Mouse (Mus musculus) ES-Bruce4 (cell line): ENCODE results near the gene Tmem258. TPM values are rescaled to one million over a fixed set of nuclear protein-coding genes. Genes with fewer than 3 reads are reported as not detected.

ENCODE experiments used
- H3K27ac ChIP-seq: 2 replicates; pipeline ENCODE4 v1.5.1; 2012; ENCODE audit warnings: low read length, inconsistent platforms; ENCODE audit not compliant: insufficient read depth
- H3K27me3 ChIP-seq: 2 replicates; pipeline ENCODE4 v1.6.1; 2012; ENCODE audit warnings: mild to moderate bottlenecking, low read length, inconsistent platforms; ENCODE audit not compliant: control insufficient read depth, poor library complexity, insufficient read depth, severe bottlenecking
- H3K36me3 ChIP-seq: 2 replicates; pipeline ENCODE4 v1.6.1; 2012; ENCODE audit warnings: inconsistent platforms, mild to moderate bottlenecking, low read length, moderate library complexity; ENCODE audit not compliant: control insufficient read depth, poor library complexity, insufficient read depth, severe bottlenecking
- H3K4me1 ChIP-seq: one replicate; pipeline ENCODE4 v1.8.1; 2011; ENCODE audit warnings: low read length; ENCODE audit not compliant: control insufficient read depth, insufficient read depth
- H3K4me3 ChIP-seq: 2 replicates; pipeline ENCODE4 v1.5.1; 2011; ENCODE audit warnings: low read depth, mild to moderate bottlenecking, low read length
- H3K9ac ChIP-seq: 2 replicates; pipeline ENCODE4 v1.6.1; 2012; ENCODE audit warnings: low read depth, mild to moderate bottlenecking, inconsistent platforms; ENCODE audit not compliant: poor library complexity, severe bottlenecking
- H3K9me3 ChIP-seq: replicated peaks from 2 replicates; pipeline ENCODE4 v1.6.1; 2012; ENCODE audit warnings: mild to moderate bottlenecking, low read length, inconsistent platforms; ENCODE audit not compliant: control insufficient read depth, poor library complexity, insufficient read depth, severe bottlenecking
- CTCF ChIP-seq: IDR thresholded peaks from one replicate; pipeline ENCODE4 v1.8.1; 2011; ENCODE audit warnings: low read depth, low read length
- EP300 ChIP-seq: IDR thresholded peaks from 2 replicates; pipeline ENCODE4 v1.6.1; 2011; ENCODE audit warnings: low read depth, low read length; ENCODE audit not compliant: insufficient read depth
- POLR2A ChIP-seq: IDR thresholded peaks from one replicate; pipeline ENCODE4 v1.8.1; 2011; ENCODE audit warnings: low read length; ENCODE audit not compliant: insufficient read depth
- polyA plus RNA-seq: library from polyadenylated mRNA; stranded (reverse); fragments of >200 nt; gene quantifications from 2 replicates; pipeline ENCODE4 v1.2.4, GENCODE M21; 2011; ENCODE audit warnings: low read depth; ENCODE audit not compliant: missing spikeins, insufficient read depth, insufficient read length

Tmem258 gene
- polyA plus RNA-seq, 1 experiment, result 290 TPM

DNA sequence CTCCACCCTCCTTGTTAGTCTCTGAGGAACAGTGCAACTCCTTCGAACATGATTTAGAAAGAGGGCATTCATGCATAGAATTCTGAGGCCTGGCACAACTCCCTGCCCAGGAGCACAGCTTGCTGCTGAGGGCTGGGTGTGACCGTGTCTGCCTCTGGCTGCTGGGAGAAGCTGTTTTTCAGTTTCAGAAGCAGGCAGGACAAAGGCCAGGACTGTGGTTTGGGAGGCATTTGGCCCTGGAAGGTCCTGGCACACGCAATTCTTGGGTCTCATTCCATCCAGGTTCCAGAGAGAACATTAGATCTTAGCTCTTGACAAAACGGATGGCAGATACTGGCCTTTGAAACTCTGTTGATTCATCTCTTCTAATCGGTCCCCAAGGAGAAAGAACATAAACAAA lies 8.6 kb upstream of the Tmem258 start:
- TF ChIP-seq EP300, result no peak
- no peak for TF ChIP-seq POLR2A
- TF ChIP-seq CTCF, result no peak
- Histone ChIP-seq H3K9ac (no peak overlapping the region), H3K36me3 (peaks cover 15% of the 10 kb centered on the region), H3K9me3 (no peaks in the 10 kb centered on the region), H3K4me3 (no peak overlapping the region), H3K27me3 (no peaks in the 10 kb centered on the region), H3K4me1 (peaks cover 3% of the 10 kb centered on the region), H3K27ac (no peak overlapping the region)

DNA sequence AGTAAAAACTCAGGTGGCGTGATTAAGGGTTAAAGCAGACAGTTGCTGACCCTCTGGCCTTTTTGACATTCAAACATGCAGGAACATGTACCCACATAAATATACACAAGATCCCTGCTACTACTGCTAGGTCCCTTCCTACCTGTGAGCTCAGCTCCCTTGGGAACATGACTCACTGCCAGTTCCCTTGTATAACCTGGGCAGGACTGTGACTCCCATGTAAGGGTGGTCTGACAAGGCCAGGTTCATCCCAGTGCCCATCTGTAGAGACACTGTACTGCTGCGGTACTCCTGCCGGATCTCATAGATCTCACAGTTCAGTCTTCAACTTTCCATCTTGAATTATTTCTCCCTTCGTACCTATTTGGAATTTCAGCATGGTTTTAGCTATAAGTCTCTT lies 6.7 kb upstream of the Tmem258 start:
- Histone ChIP-seq H3K4me1 (no peaks in the 10 kb centered on the region), H3K9me3 (no peaks in the 10 kb centered on the region), H3K27me3 (no peaks in the 10 kb centered on the region), H3K9ac (no peak overlapping the region), H3K27ac (no peak overlapping the region), H3K4me3 (no peak overlapping the region), H3K36me3 (peaks cover 23% of the 10 kb centered on the region)
- TF ChIP-seq EP300 (no peak), POLR2A (no peak), CTCF (no peak)

DNA sequence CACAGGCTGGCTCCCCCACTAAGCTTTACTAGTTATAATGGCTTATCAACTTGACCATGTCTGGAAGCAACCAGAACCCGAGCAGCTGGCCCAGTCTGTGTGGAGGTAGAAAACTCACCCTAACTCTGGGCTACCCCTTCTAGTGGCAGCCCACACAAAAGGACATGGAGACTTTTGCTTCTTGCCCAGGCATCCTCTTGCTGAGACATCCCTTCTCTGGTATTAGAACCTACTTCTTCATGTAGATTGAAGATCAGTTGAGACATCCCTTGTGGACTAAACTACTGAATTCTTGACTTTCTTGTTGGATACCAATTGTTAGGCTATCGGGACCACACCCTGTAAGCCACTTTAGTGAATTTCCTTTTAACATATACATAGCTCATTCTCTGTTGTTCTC lies 5.5 kb upstream of the Tmem258 start:
- H3K27ac ChIP-seq, result no peak overlapping the region
- H3K27me3 ChIP-seq, result no peaks in the 10 kb centered on the region
- TF ChIP-seq CTCF (no peak), EP300 (no peak), POLR2A (no peak)
- no peaks in the 10 kb centered on the region for H3K9me3 ChIP-seq
- H3K4me3 ChIP-seq, result no peak overlapping the region
- H3K4me1 ChIP-seq, result no peaks in the 10 kb centered on the region
- no peak overlapping the region for H3K9ac ChIP-seq
- peaks cover 23% of the 10 kb centered on the region for H3K36me3 ChIP-seq

DNA sequence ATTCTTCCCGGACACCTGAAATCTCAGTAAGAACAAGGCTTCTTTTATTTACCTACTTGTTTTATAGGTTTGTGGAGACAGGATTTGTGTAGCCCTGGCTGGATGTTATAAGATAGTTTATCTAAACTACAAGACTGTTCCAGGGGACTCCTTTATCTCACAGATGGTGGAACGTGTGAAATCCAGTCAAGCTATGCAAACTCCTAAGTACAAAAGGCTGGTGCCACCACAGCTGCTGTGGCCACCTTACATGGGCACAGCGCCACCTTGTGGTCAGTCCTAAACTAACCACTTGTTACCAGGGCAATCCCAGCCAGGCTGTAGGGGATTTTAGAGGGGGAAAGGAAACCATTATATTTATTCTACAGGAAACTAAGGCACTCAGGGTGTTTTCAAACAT lies 5.1 kb upstream of the Tmem258 start:
- Histone ChIP-seq H3K27ac (no peak overlapping the region), H3K4me3 (no peak overlapping the region), H3K36me3 (peaks cover 23% of the 10 kb centered on the region)

DNA sequence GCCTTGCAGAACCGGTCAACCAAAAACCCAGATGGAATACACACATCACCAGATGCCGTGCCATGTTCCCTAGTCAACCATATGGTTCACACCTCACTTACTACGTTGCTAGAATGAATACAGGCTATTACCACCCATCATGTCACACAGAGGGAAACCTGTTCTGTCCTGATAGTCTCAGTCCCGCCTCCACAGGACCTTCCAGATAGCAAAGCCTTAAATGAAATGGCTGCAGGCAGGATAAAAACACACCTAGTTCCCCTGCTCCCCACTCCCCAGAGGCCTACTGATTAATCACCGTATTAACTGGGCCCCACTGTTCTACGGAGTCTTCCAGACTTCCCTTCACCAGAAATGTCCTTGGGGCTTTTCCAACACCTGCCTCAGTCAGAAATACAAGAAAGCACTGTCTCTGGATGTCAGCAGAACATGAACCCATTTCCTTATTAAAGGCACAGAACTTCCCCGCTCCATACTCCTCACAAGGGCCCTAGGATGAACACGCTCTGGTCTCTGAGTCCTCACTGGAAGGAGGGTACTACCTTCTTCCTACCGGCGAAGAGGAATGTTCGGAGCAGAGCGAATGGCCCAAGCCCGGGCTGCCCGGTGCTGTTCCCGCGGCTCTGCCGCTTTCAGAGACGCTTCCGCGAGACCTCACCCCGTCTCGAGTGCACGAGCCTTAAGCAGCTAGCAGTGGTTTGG lies 517 bp upstream of the Tmem258 start:
- H3K9me3 ChIP-seq, result no peaks in the 10 kb centered on the region
- H3K4me3 ChIP-seq, result peak overlapping the region; percentile 72
- no peaks in the 10 kb centered on the region for H3K4me1 ChIP-seq
- peak overlapping the region; percentile 89 for H3K9ac ChIP-seq
- peak overlapping the region; percentile 5 for H3K27ac ChIP-seq
- H3K27me3 ChIP-seq, result no peaks in the 10 kb centered on the region
- peaks cover 32% of the 10 kb centered on the region for H3K36me3 ChIP-seq
- TF ChIP-seq EP300, result no peak

More for the DNA sequence above, 5.1 kb upstream of the Tmem258 start:
- H3K27me3 ChIP-seq, result no peaks in the 10 kb centered on the region
- no peak overlapping the region for H3K9ac ChIP-seq
- H3K9me3 ChIP-seq, result no peaks in the 10 kb centered on the region
- TF ChIP-seq EP300, result no peak
- TF ChIP-seq CTCF, result peak; percentile 98
- H3K4me1 ChIP-seq, result no peaks in the 10 kb centered on the region

DNA sequence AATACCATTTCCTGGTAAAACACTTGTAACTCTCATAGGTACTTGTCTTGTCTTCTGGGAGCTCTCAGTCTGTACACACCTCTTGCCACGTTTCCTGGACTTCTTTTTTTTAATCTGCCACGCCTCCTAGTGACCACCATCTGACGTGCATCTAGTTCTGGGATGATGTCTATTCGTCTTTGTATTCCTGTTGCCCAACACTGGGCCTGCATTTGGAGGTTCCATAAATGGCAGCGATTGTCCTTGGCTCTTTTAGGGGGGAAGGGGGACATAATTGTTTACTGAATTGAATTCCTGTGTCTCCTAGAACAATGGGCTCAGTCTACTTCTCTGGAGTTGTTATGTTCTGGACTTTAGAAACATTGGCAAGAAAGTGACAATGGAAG lies 795 bp downstream of the Tmem258 start:
- Histone ChIP-seq H3K4me1 (no peaks in the 10 kb centered on the region), H3K36me3 (peaks cover 31% of the 10 kb centered on the region), H3K9me3 (no peaks in the 10 kb centered on the region), H3K27me3 (no peaks in the 10 kb centered on the region), H3K9ac (peak overlapping the region; percentile 89), H3K27ac (no peak overlapping the region), H3K4me3 (peak overlapping the region; percentile 51)
- no peak for TF ChIP-seq CTCF
- no peak for TF ChIP-seq POLR2A
- TF ChIP-seq EP300, result no peak
